Mouse (Mus musculus) MEL (cell line): ENCODE data around the gene Klk15. TPM values are rescaled to one million over a fixed set of nuclear protein-coding genes. Genes with fewer than 3 reads are reported as not detected.

Experiments
- DNase-seq: peaks from one replicate; pipeline ENCODE4 v3.0.0; 2011; ENCODE audit warnings: low read depth, low spot score
- H3K27ac ChIP-seq: 2 replicates; pipeline ENCODE4 v1.5.1; 2012; ENCODE audit warnings: low read depth, mild to moderate bottlenecking, control low read depth, low read length, moderate library complexity; ENCODE audit not compliant: control insufficient read depth
- H3K27me3 ChIP-seq, 2 experiments: fragments of 150-350 bp in 1 of 2; sonication (generic) in 1 of 2; 2 replicates each; pipeline ENCODE4 v1.6.1; 2012; ENCODE audit warnings: low read length in 2 of 2, mild to moderate bottlenecking in 2 of 2, improper control_type of control experiment in 1 of 2, moderate library complexity in 1 of 2; ENCODE audit not compliant: insufficient read depth in 2 of 2, control insufficient read depth in 1 of 2
- H3K36me3 ChIP-seq, 2 experiments: 2 replicates each; pipeline ENCODE4 v1.6.1; 2012 to 2014; ENCODE audit warnings: low read length in 2 of 2, improper control_type of control experiment in 1 of 2, inconsistent platforms in 1 of 2, mild to moderate bottlenecking in 1 of 2; ENCODE audit not compliant: insufficient read depth in 2 of 2, control insufficient read depth in 1 of 2
- H3K4me1 ChIP-seq, 2 experiments: fragments of 150-350 bp in 1 of 2; sonication (generic) in 1 of 2; 2 replicates each; pipeline ENCODE4 v1.6.1; 2012; ENCODE audit warnings: low read length in 2 of 2, improper control_type of control experiment in 1 of 2, mild to moderate bottlenecking in 1 of 2; ENCODE audit not compliant: insufficient read depth in 2 of 2, control insufficient read depth in 1 of 2
- H3K4me3 ChIP-seq, 2 experiments: fragments of 150-350 bp in 1 of 2; sonication (generic) in 1 of 2; 2 replicates each; pipeline ENCODE4 v1.5.1; 2012; ENCODE audit warnings: low read depth in 2 of 2, low read length in 2 of 2, mild to moderate bottlenecking in 2 of 2, moderate library complexity in 2 of 2, control low read depth in 1 of 2, improper control_type of control experiment in 1 of 2; ENCODE audit not compliant: control insufficient read depth in 1 of 2, insufficient read depth in 1 of 2
- H3K79me2 ChIP-seq: 2 replicates; pipeline ENCODE4 v1.6.1; 2012; ENCODE audit warnings: mild to moderate bottlenecking, low read length, moderate library complexity; ENCODE audit not compliant: control insufficient read depth, poor library complexity, insufficient read depth
- H3K9ac ChIP-seq: 2 replicates; pipeline ENCODE4 v1.6.1; 2012; ENCODE audit warnings: low read depth, mild to moderate bottlenecking, control low read depth, low read length, moderate library complexity; ENCODE audit not compliant: control insufficient read depth, poor library complexity, severe bottlenecking
- H3K9me3 ChIP-seq: fragments of 150-350 bp; sonication (generic); replicated peaks from 2 replicates; pipeline ENCODE4 v1.6.1; 2012; ENCODE audit warnings: mild to moderate bottlenecking, low read length, improper control_type of control experiment, moderate library complexity; ENCODE audit not compliant: insufficient read depth
- BHLHE40 ChIP-seq: IDR thresholded peaks from 2 replicates; pipeline ENCODE4 v1.6.1; 2012; ENCODE audit warnings: low read depth, mild to moderate bottlenecking, inconsistent platforms, low read length, improper control_type of control experiment, borderline replicate concordance
- CHD1 ChIP-seq: IDR thresholded peaks from 2 replicates; pipeline ENCODE4 v1.6.1; 2012; ENCODE audit warnings: low read depth, mild to moderate bottlenecking, inconsistent platforms, low read length, improper control_type of control experiment
- CHD2 ChIP-seq: IDR thresholded peaks from 2 replicates; pipeline ENCODE4 v1.6.1; 2011; ENCODE audit warnings: low read length, improper control_type of control experiment
- CTCF ChIP-seq, 3 experiments: IDR thresholded peaks in 2 of 3; conservative IDR thresholded peaks in 1 of 3; 2 replicates each; pipeline ENCODE4 v1.5.1; 2011 to 2012; ENCODE audit warnings: low read length in 3 of 3, low read depth in 2 of 3, mild to moderate bottlenecking in 2 of 3, improper control_type of control experiment in 1 of 3, inconsistent platforms in 1 of 3, mixed read lengths in 1 of 3, moderate library complexity in 1 of 3; ENCODE audit not compliant: control insufficient read depth in 1 of 3, insufficient read depth in 1 of 3, poor library complexity in 1 of 3, severe bottlenecking in 1 of 3
- ETS1 ChIP-seq: IDR thresholded peaks from 2 replicates; pipeline ENCODE4 v1.6.1; 2012; ENCODE audit warnings: low read depth, mild to moderate bottlenecking, inconsistent platforms, low read length, improper control_type of control experiment, moderate library complexity
- GABPA ChIP-seq: IDR thresholded peaks from 2 replicates; pipeline ENCODE4 v1.6.1; 2012; ENCODE audit warnings: low read depth, mild to moderate bottlenecking, inconsistent platforms, low read length, improper control_type of control experiment, moderate library complexity
- MAFK ChIP-seq: IDR thresholded peaks from 2 replicates; pipeline ENCODE4 v1.6.1; 2011; ENCODE audit warnings: low read depth, mild to moderate bottlenecking, low read length, improper control_type of control experiment, borderline replicate concordance
- MEF2A ChIP-seq: IDR thresholded peaks from 2 replicates; pipeline ENCODE4 v1.6.1; 2014; ENCODE audit warnings: low read depth, mild to moderate bottlenecking, inconsistent platforms, low read length, improper control_type of control experiment; ENCODE audit not compliant: poor library complexity, insufficient replicate concordance, severe bottlenecking; ENCODE audit errors: extremely low read depth
- MXI1 ChIP-seq: IDR thresholded peaks from 2 replicates; pipeline ENCODE4 v1.6.1; 2011; ENCODE audit warnings: mild to moderate bottlenecking, low read depth, low read length, improper control_type of control experiment
- MYB ChIP-seq: IDR thresholded peaks from 2 replicates; pipeline ENCODE4 v1.6.1; 2011; ENCODE audit warnings: mild to moderate bottlenecking, low read depth, low read length, improper control_type of control experiment
- MYC ChIP-seq: IDR thresholded peaks from 2 replicates; pipeline ENCODE4 v1.6.1; 2011; ENCODE audit warnings: low read depth, mild to moderate bottlenecking, low read length, improper control_type of control experiment, moderate library complexity
- NELFE ChIP-seq: IDR thresholded peaks from 2 replicates; pipeline ENCODE4 v1.6.1; 2011; ENCODE audit warnings: low read depth, low read length, improper control_type of control experiment
- POLR2AphosphoS2 ChIP-seq: IDR thresholded peaks from 2 replicates; pipeline ENCODE4 v1.6.1; 2011; ENCODE audit warnings: low read length, improper control_type of control experiment
- RCOR1 ChIP-seq: IDR thresholded peaks from 2 replicates; pipeline ENCODE4 v1.6.1; 2012; ENCODE audit warnings: low read depth, mild to moderate bottlenecking, inconsistent platforms, low read length, improper control_type of control experiment
- SIN3A ChIP-seq: IDR thresholded peaks from 2 replicates; pipeline ENCODE4 v1.6.1; 2012; ENCODE audit warnings: low read length, improper control_type of control experiment, inconsistent platforms
- TAL1 ChIP-seq: IDR thresholded peaks from 2 replicates; pipeline ENCODE4 v1.6.1; 2012; ENCODE audit warnings: mild to moderate bottlenecking, inconsistent platforms, low read length, moderate library complexity, mixed read lengths
- TCF12 ChIP-seq: IDR thresholded peaks from 2 replicates; pipeline ENCODE4 v1.6.1; 2014; ENCODE audit warnings: low read depth, mild to moderate bottlenecking, inconsistent platforms, low read length, improper control_type of control experiment, moderate library complexity
- UBTF ChIP-seq: IDR thresholded peaks from 2 replicates; pipeline ENCODE4 v1.6.1; 2012; ENCODE audit warnings: low read depth, mild to moderate bottlenecking, inconsistent platforms, low read length, improper control_type of control experiment, moderate library complexity, borderline replicate concordance; ENCODE audit not compliant: insufficient read depth
- ZMIZ1 ChIP-seq: IDR thresholded peaks from 2 replicates; pipeline ENCODE4 v1.6.1; 2012; ENCODE audit warnings: low read depth, mild to moderate bottlenecking, inconsistent platforms, low read length, improper control_type of control experiment, moderate library complexity
- polyA plus RNA-seq, 2 experiments: library from polyadenylated mRNA; stranded (reverse) in 1 of 2; unstranded in 1 of 2; fragments of >175 nt in 1 of 2; fragments of >200 nt in 1 of 2; gene quantifications; 2 replicates each; pipeline versions ENCODE4 v1.2.1 to v1.2.4; 2012; ENCODE audit warnings: low replicate concordance in 2 of 2, low read depth in 1 of 2; ENCODE audit not compliant: insufficient read length in 2 of 2, insufficient read depth in 1 of 2, missing spikeins in 1 of 2
- total RNA-seq: library from RNA; depleted of rRNA; stranded (reverse); fragments of 300-350 nt; gene quantifications from 2 replicates; pipeline ENCODE4 v1.2.3, GENCODE M21; 2012; rRNA removed

Klk15 gene
- total RNA-seq (not detected in 2 replicates), polyA plus RNA-seq (not detected)

DNA sequence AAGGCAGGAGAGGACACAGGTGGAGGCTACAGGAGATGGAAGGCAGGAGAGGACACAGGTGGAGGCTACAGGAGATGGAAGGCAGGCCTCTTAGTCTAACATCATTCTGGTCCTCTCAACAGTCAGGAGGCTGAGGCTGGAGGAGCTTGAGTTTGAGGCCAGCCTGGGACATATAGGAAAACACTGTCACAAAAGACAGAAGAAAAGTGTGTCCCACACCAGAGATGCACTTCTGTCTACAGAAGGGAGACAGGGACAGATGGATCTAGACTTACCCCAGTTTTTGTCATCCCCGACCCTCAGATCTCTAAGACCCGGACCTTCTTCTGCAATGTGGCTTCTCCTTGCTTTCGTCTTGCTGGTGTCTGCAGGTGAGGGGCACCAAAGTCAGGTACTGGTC, at the start of gene Klk15:
TSS of gene Klk15 (plus strand) at position 301 of the 400 bp plus-strand sequence.
- Histone ChIP-seq H3K4me1 (no peaks in the 10 kb centered on the region), H3K27ac (no peak within 1 kb of the TSS), H3K27me3 (no peaks in the 10 kb centered on the region), H3K79me2 (no peaks in the 10 kb centered on the region), H3K36me3 (no peaks in the 10 kb centered on the region), H3K4me3 (no peak within 1 kb of the TSS), H3K9me3 (no peaks in the 10 kb centered on the region), H3K9ac (no peak within 1 kb of the TSS)
- TF ChIP-seq CHD2 (no peak), UBTF (no peak), TAL1 (no peak), ZMIZ1 (no peak), BHLHE40 (no peak), GABPA (no peak), CHD1 (no peak), MAFK (no peak)
- no peak for DNase-seq

DNA sequence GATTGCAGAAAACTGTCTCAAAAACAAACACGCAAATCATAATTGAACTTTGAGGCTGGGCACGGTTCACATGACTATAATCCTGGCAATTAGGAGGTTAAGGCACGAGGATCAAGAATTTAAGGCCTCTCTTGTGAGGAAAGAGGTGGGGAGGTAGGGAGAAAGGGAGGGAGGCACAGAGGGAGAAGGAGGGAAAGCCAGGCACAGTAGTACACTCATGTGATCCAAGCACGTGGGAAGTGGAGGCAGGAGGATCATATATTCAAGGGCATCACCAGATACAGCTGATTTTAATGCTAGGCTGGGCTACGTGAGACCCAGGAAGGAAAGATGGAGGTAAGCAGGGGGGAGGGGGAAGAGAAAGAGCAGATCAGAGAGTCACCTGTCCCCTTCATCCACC, 42.2 kb upstream of the Klk15 start:
- no peaks in the 10 kb centered on the region for H3K9me3 ChIP-seq
- no peaks in the 10 kb centered on the region for H3K4me1 ChIP-seq
- no peak for DNase-seq
- H3K36me3 ChIP-seq = no peaks in the 10 kb centered on the region
- H3K4me3 ChIP-seq = no peak overlapping the region
- H3K27me3 ChIP-seq = no peaks in the 10 kb centered on the region
- TF ChIP-seq MYC (no peak), UBTF (no peak), ETS1 (no peak), TAL1 (no peak), MYB (no peak), ZMIZ1 (no peak), MEF2A (no peak), CTCF (IDR thresholded peaks at IDR 0.05 in 2 of 3, conservative IDR thresholded peaks at IDR 0.05 in 1 of 3; ENCODE audit: control insufficient read depth in 1 of 3, insufficient read depth in 1 of 3, low read depth in 2 of 3, low read length in 3 of 3, poor library complexity in 1 of 3, severe bottlenecking in 1 of 3) (no peak), BHLHE40 (no peak), POLR2AphosphoS2 (no peak), MXI1 (no peak), SIN3A (no peak), TCF12 (no peak), CHD1 (no peak), RCOR1 (no peak), NELFE (no peak)
- H3K79me2 ChIP-seq = no peaks in the 10 kb centered on the region
- no peak overlapping the region for H3K9ac ChIP-seq
- no peak overlapping the region for H3K27ac ChIP-seq
